15 mouse cellular contexts compared by ENCODE assay signal in the genomic region with DNA sequence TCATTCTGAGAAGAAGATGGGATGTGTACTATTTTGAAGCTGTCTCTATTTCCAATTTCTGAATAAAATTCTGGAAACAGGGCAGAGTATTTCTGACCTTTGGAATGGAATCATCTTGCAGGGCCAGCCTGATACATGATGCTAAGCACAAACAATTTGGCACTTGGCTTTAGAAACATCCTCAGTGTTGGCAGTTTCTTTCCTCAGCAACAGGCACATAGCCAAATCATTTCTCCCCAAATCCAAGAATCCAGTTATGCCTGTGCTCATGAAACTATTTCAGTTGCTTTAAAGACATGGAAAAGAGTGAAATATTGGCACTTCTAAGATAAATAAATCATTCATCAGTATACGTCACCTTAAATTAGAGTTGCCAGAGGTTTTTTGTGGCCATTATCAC. TPM values are rescaled to one million over a fixed set of nuclear protein-coding genes. Genes with fewer than 3 reads are reported as not detected.
A peak's percentile ranks its signal among the peaks of the same experiment; 100 is the strongest.
DNase-seq lines count a peak whose midpoint lies in the region; ATAC-seq lines count a peak whose summit lies in the region.
"Had no signal": no experiment of that assay in that cellular context is flagged by ENCODE, and none has a peak within 500 bp of the region (broad histone marks: within the 10 kb centered on the region; RNA-seq: fewer than 3 reads in every experiment).

No protein-coding gene starts in this region.

- no peaks in the 10 kb centered on the region for H3K36me3 ChIP-seq in forebrain, embryonic 16.5 days (ENCODE audit: control insufficient read depth, insufficient read depth)
- H3K36me3 ChIP-seq in forebrain, embryonic 13.5 days (ENCODE audit: poor library complexity, severe bottlenecking), result no peaks in the 10 kb centered on the region
- H3K36me3 ChIP-seq: heart, embryonic 13.5 days; lung, embryonic 15.5 days; midbrain, embryonic 10.5 days; stomach, embryonic 15.5 days had no signal

- no peak overlapping the region for H3K27ac ChIP-seq in forebrain, embryonic 16.5 days (ENCODE audit: low read length)
- H3K27ac ChIP-seq in forebrain, embryonic 13.5 days, result no peak overlapping the region
- H3K27ac ChIP-seq: heart, embryonic 13.5 days; lung, embryonic 15.5 days; midbrain, embryonic 10.5 days; stomach, embryonic 15.5 days had no signal

- 53% methylated on average over 1 of the region's 1 CpGs for WGBS in forebrain, embryonic 16.5 days
- WGBS in forebrain, embryonic 13.5 days, result 85% methylated on average over 1 of the region's 1 CpGs

- H3K27me3 ChIP-seq in forebrain, embryonic 16.5 days (replicated peaks; ENCODE audit: control insufficient read depth, insufficient read depth, low read length), result no peaks in the 10 kb centered on the region
- H3K27me3 ChIP-seq in forebrain, embryonic 13.5 days, result no peaks in the 10 kb centered on the region
- H3K27me3 ChIP-seq: heart, embryonic 13.5 days; lung, embryonic 15.5 days; stomach, embryonic 15.5 days had no signal

- ATAC-seq in forebrain, embryonic 16.5 days, result peak; percentile 23; the same call in 1 of the 2 replicates
- ATAC-seq in forebrain, embryonic 13.5 days, result no peak
- ATAC-seq in erythroblast, adult 5-6 weeks (replicated peaks; ENCODE audit: low FRiP score, poor library complexity, severe bottlenecking), result no peak
- ATAC-seq: inflammation-experienced regulatory T-cells, adult 6 months had no signal

- H3K4me2 ChIP-seq in forebrain, embryonic 16.5 days (ENCODE audit: low read length), result no peak overlapping the region
- no peak overlapping the region for H3K4me2 ChIP-seq in forebrain, embryonic 13.5 days
- H3K4me2 ChIP-seq: heart, embryonic 13.5 days; lung, embryonic 15.5 days; stomach, embryonic 15.5 days had no signal

- H3K4me1 ChIP-seq in forebrain, embryonic 16.5 days (replicated peaks; ENCODE audit: control insufficient read depth, insufficient read depth, low read length), result no peaks in the 10 kb centered on the region
- no peaks in the 10 kb centered on the region for H3K4me1 ChIP-seq in forebrain, embryonic 13.5 days
- H3K4me1 ChIP-seq: heart, embryonic 13.5 days; lung, embryonic 15.5 days; midbrain, embryonic 10.5 days; stomach, embryonic 15.5 days had no signal

- no peak overlapping the region for H3K9ac ChIP-seq in forebrain, embryonic 16.5 days (replicated peaks; ENCODE audit: low read depth, low read length)
- no peak overlapping the region for H3K9ac ChIP-seq in forebrain, embryonic 13.5 days
- H3K9ac ChIP-seq: heart, embryonic 13.5 days; lung, embryonic 15.5 days; stomach, embryonic 15.5 days had no signal

- peak; percentile 56 for DNase-seq in lung, postnatal 10 days
- DNase-seq in lung, postnatal 4 days, result no peak
- peak; percentile 17 to 26 for DNase-seq in cerebellum, adult 18-20 months
- peak; percentile 11 for DNase-seq in fibroblast of lung, adult 2 months (ENCODE audit: low read depth)
- DNase-seq: kidney, adult 9 months; liver; spleen, adult 18-20 months had no signal

- no peaks in the 10 kb centered on the region for H3K9me3 ChIP-seq in forebrain, embryonic 16.5 days (ENCODE audit: control insufficient read depth, low read length)
- H3K9me3 ChIP-seq in forebrain, embryonic 13.5 days (replicated peaks), result no peaks in the 10 kb centered on the region
- H3K9me3 ChIP-seq: heart, embryonic 13.5 days; lung, embryonic 15.5 days; midbrain, embryonic 10.5 days; stomach, embryonic 15.5 days had no signal

- H3K4me3 ChIP-seq in forebrain, embryonic 16.5 days (replicated peaks; ENCODE audit: low read length), result no peak overlapping the region
- no peak overlapping the region for H3K4me3 ChIP-seq in forebrain, embryonic 13.5 days
- H3K4me3 ChIP-seq: heart, embryonic 13.5 days; lung, embryonic 15.5 days; midbrain, embryonic 10.5 days; stomach, embryonic 15.5 days had no signal

RNA-seq across cellular contexts. Expression of a gene that starts 57.8 kb away (rescaled TPM):
- 145 and 176 TPM in 2 replicates for polyA plus RNA-seq in forebrain, embryonic 16.5 days (2015; fragmentation: Nextera tagmentation; extraction: Ambion mirVana)
- 54.7 and 57.7 TPM in 2 replicates for polyA plus RNA-seq in forebrain, embryonic 13.5 days (2015; fragmentation: Nextera tagmentation; extraction: Ambion mirVana)
- 1,570 and 1,672 TPM in 2 replicates for total RNA-seq in erythroblast, adult 5-6 weeks (2015; ENCODE audit: low replicate concordance)
- 2,172 and 2,663 TPM in 2 replicates for total RNA-seq in erythroblast, adult 5-6 weeks (2017; ENCODE audit: low replicate concordance)
- polyA plus RNA-seq: inflammation-experienced regulatory T-cells, adult 6 months had no signal

Comparison
In these comparisons a context has a peak if more than half of its experiments do, and no peak if none do; other contexts are left out.
1. DNase-seq: peak in lung, postnatal 10 days (single experiment), cerebellum, adult 18-20 months (2 of 2) and fibroblast of lung, adult 2 months (single experiment); none in lung, postnatal 4 days (0 of 2).